Mouse (Mus musculus) small intestine, adult 2 months (tissue): ENCODE data around the gene Ninj2.

ENCODE experiments used
- CTCF ChIP-seq: fragments of 200-500 bp; IDR thresholded peaks from 2 replicates; pipeline ENCODE4 v1.5.1; 2012; ENCODE audit warnings: low read depth, mild to moderate bottlenecking, control low read depth, inconsistent platforms, low read length, moderate library complexity, mixed read lengths; ENCODE audit not compliant: insufficient replicate concordance, insufficient read length; ENCODE audit errors: extremely low read depth
- POLR2A ChIP-seq: fragments of 200-500 bp; IDR thresholded peaks from 2 replicates; pipeline ENCODE4 v1.6.1; 2012; ENCODE audit warnings: low read depth, mild to moderate bottlenecking, control low read depth, inconsistent platforms, low read length, moderate library complexity

GRCm38 (mm10) chr6:120055666-120056540 lies 37.2 kb upstream of the Ninj2 start:
- TF ChIP-seq POLR2A, result no peak
- no peak for TF ChIP-seq CTCF
